Mouse (Mus musculus) 3134 (cell line): ENCODE results near the gene Zfp157.
"Not testable (repeated sequence)": the region's sequence is repeated elsewhere in the genome, so short reads cannot be mapped to it uniquely, and the experiment has no call there.

Source experiments
- DNase-seq: peaks from one replicate; pipeline ENCODE4 v3.0.0-alpha.2; 2011; ENCODE audit warnings: low spot score; ENCODE audit not compliant: insufficient read length; ENCODE audit errors: extremely low read depth

The Zfp157 gene

GRCm38 (mm10) chr5:138441286-138442194 is at the start of gene Zfp157:
Zfp157 (plus strand) TSS chr5:138441468.
- peak; percentile 88 for DNase-seq

- DNase-seq: no peak
These were observed 43.4 kb upstream of the Zfp157 start for GRCm38 (mm10) chr5:138397795-138398337.

- DNase-seq: not testable (repeated sequence)
These were observed 40.8 kb upstream of the Zfp157 start for GRCm38 (mm10) chr5:138400431-138400830.

GRCm38 (mm10) chr5:138458371-138458770 is 17.1 kb downstream of the Zfp157 start:
- no peak for DNase-seq

GRCm38 (mm10) chr5:138459107-138459506 is 17.8 kb downstream of the Zfp157 start:
- DNase-seq: no peak

GRCm38 (mm10) chr5:138473601-138474000 is 32.3 kb downstream of the Zfp157 start:
- peak; percentile 26 for DNase-seq

- not testable (repeated sequence) for DNase-seq
These were observed 63.3 kb downstream of the Zfp157 start for GRCm38 (mm10) chr5:138504548-138504947.
